Mouse (Mus musculus): ENCODE measurements around the gene Acbd4.

DNA sequence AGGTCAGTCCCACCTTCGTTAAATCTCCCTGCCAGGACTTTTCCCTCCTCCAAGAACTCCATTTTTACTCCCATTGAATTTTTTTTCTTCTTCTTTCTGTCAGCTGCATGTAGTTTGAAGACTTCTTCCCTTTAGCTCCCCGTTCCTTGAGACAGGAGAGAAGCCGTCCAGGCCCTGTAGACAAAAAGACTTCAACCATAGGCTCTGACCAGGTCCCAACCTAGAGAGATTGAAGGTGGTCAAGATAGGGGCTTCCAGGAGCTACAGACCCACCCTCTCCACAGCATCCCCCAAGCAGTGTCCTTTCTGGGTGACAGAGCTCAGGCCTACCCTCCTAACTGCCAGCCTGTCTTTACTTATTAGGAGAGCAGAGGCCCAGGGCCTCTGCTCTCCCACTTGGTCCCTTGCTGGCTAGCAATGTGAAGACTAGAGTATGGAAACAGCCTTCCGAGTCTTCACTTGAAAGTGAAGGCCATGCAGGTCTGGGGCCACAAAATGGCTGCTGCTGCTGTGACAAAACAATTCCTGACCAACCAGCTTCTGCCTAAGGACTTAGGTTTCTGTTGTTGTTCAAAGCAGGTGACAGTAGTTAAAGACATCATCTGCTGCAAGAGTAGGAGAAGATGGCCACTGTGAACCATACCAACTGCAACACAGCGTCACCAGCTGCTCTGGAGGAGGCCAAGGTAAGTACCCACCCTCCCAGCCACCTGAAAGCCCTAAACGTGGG, 32.1 kb downstream of the Acbd4 start:
- TF ChIP-seq POLR2A (IDR thresholded peaks at IDR 0.05; ENCODE audit: borderline replicate concordance, extremely low read depth, low read depth, low read length), result no peak
- no peak for TF ChIP-seq CTCF (IDR thresholded peaks at IDR 0.05; ENCODE audit: insufficient read depth, low read length)
